Mouse (Mus musculus) kidney, postnatal 4 days (tissue): ENCODE data around the gene Pkd1.

Source experiments
- DNase-seq, 2 experiments: peaks; one replicate each; pipeline ENCODE4 v3.0.0; 2021; ENCODE audit warnings: mixed read lengths in 2 of 2

Gene Pkd1

DNA sequence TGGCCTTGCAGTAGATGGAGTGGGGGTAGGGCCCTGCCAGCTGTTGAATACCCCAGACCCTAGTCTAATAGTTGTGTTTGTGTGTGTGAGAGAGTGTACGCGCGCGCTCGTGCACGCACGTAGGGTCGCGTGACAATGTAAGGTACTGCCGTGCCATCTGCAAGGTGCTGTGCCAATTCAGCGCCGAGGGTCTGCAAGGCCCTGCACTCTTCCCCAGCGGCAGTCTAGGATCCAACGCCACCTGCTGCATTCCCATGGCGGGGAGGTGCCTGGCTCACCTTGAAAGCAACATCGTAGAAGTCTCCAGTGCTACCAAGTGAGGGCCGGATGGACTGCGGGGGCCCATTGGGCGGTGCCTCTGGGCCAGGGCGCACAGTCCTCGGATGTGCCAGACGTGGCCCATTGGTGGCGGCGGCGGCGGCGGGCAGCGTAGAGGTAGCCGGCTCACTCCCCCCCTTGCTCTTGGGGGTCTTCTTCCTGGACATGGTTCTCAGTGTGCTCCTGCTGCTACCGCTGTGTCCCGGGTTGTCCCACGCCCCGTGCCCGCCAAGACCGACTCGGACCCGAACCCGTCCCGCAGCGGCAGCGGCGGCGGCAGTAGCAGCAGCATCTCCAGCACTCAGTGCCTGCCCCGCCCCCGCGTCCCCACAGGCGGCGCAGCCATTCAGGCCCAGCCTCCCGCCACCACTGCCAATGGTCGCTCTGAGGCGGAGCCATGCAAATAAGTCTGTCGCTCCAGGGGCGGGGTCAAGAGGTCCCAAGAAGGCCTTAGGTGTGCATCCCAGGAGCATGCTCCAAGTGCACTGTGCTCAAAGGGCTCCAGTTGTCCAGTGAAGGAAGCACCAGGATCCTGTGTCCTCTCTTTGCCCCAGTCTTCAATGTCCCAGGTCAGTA lies 16.3 kb upstream of the Pkd1 start:
- peak; percentile 90 to 94 for DNase-seq

DNA sequence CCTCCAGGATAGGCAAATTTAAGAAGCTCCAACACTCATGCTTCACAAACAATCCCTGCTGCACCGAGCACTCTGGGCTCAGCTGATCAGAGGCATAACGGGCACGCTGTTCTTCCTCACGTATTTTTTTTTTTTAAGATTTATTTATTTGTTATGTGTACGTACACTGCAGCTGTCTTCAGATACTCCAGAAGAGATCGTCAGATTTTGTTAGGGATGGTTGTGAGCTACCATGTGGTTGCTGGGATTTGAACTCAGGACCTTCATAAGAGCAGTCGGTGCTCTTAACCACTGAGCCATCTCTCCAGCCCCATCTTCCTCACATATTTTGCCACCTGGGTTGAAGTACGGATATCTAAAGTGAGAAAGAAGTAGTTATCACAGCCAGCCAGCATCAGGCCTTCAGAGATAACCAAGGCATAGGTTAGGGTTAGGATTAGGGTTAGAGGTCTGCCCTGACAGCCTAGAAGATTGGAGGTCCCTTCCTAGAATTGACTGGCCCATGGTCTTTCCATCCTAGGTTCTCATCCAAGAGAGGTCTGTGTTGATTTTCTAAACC lies 15.4 kb upstream of the Pkd1 start, which contains the start of gene Rab26:
Rab26 (minus strand) TSS at position 51 of the 559 bp plus-strand sequence.
- DNase-seq: no peak

DNA sequence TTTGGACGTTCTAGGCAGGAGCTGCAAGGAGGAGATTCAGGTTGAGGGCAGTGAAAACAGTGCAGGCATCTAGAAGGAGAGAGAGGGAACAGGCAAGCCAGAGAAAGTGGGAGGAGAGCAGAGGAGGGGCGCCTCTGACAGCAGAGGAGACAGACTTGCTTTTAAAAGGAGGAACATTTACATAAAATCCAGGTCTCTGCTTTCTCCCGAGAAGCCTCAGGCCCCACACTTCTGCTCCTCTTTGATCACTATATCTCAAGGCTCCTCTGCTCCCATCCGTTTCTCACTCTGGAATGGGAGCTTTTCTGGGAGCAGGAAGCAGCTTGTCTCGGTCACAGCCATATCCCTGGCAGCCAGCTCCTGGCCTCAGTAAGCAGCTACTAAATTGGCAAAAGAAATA lies 14.3 kb upstream of the Pkd1 start:
- DNase-seq: no peak

DNA sequence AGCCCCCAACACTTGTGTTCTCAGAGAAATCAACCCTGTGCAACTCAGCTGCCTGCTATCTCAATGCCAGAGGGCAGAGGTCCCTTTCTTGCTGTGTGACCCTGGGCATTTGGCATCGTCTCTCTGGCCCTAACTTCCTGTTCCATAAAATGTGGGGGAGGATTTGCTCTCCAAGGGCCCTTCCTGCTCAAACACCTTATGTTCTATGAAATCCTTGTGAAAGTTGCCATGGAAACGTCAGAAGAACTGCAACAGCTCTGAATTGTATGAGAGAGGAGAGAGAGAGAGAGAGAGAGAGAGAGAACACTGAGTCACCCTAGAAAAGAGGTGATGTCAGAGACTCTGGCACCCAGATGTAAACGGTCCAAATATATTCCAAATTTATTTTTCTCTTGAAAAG lies 12.1 kb upstream of the Pkd1 start:
- DNase-seq: no peak

DNA sequence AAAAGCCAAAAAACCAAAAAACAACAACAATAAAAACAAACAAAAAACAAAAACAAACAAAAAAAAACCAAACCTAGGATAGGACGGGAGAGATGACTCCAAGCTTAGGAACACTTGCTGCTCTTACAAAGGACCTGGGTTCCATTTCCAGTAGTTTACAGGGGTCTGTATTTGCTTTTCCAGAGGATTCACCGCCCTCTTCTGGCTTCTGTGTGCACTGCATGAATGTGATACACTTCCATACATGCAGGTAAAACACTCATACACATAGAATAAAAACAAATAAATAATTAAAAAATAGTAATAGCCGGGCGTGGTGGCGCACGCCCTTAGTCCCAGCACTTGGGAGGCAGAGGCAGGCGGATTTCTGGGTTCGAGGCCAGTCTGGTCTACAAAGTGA lies 10.7 kb upstream of the Pkd1 start:
- peak; percentile 77 to 80 for DNase-seq

DNA sequence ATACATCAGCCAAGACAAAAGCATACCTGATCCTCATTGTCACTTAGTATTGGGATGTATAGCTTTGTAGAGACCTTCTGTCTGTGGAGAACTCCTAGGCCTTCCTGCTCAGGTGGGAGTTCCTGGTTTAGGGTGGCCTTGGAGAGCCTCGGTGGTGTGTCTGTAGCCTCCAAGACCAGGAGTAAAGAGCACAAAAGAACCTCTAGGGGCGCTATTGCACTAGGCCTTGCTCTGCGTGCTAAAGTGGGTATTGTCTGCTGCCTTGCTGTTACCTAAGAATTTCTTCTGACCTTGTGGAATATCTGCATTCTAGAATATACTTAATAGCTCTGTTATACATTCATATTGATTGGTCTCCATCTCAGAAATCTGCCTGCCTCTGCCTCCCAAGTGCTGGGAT lies 9.3 kb upstream of the Pkd1 start:
- peak; percentile 40 to 68 for DNase-seq

DNA sequence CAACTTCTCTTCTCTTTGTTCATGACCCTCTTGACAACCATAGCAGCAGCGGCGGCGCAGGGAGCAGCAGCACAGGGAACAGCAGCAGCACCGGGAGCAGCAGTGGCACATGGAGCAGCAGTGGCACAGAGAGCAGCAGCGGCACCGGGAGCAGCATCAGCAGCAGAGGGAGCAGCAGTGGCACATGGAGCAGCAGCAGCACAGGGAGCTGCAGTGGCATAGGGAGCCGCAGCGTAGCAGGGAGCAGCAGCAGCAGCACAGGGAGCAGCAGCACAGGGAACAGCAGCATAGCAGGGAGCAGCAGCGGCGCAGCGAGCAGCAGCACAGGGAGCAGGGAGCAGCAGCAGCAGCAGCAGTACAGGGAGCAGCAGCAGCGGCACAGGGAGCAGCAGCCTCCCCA lies 5.0 kb upstream of the Pkd1 start:
- peak in 1 of 2 experiments; percentile 21 for DNase-seq

DNA sequence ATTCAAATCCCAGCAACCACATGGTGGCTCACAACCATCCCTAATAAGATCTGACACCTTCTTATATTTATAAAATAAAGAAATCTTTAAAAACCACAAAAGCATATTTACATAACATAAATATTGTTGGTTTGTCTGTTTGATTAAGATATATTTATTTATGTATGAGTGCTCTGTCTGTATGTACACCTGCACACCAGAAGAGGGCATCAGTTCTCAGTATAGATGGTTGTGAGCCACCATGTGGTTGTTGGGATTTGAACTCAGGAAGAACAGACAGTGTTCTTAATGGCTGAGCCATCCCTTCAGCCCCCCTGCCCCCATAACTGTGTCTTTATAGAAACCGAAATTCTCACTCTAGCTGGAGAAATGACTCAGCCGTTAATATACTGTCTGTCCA lies 4.4 kb upstream of the Pkd1 start:
- DNase-seq: no peak

DNA sequence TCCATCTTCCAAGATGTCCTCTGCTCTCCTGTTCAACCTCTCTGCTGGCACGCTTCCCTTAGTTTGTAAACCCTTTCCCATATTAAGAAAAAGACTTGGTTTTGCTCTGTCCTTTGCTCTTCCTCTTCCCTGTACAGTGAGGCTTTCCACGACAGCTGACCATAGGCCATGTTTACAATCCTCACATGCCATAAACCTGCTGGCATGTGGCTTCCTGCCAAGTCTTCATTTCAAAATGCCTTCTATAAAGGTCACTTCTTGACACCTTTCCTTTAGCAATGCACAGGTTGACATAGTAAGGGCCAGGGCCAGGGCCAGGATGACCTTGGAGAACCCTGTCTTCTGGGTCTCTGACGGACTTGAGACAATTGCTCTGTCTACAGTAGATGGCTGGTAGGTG lies 3.4 kb upstream of the Pkd1 start:
- no peak for DNase-seq

DNA sequence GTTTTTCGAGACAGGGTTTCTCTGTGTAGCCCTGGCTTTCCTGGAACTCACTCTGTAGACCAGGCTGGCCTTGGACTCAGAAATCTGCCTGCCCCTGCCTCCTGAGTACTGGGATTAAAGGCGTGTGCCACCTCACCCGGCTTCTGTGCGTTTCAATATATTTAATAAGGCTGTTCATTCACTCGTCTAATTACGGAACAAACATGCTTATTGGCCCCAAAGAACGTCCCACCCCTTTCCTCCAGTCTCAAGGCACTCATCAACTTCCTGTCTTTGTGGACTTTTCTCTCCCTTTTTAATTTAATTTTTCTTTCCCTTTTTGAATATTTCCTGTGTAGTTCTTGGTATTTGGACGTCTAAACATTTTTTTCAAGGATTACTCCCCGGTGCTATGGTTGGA lies 1.2 kb upstream of the Pkd1 start:
- DNase-seq: peak in 1 of 2 experiments; percentile 40

DNA sequence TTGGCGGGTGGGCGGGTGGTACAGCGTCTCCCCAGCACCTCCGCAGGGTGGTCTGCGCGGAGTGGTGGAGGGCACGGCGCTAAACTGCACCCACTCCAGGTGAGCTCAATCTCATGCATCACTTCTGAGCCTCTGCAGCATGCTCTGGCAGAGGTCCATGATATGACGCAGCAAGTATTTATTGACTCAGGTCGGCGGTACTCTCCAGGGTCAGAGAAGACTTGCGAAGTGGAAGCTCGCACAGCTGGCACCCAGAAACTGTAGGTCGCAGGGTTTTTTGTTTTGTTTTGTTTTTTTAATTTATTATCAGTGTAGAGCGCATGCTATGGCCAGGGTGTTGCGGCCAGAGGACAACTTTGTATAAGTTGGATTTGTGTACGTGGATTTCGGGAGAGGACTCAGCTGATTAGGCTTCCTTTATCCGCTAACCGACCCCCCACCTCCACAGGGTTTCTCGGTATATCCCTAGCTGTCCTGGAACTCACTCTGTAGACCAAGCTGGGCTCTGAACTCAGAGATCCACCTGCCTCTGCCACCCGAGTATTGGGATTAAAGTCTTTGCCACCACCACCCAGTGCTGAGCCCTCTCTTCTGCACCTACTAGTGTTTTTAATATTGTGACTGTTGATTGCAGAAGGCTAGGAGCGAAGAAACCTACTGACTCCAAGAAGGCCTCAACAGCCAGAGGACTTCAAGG lies 565 bp upstream of the Pkd1 start:
- peak; percentile 63 to 72 for DNase-seq

DNA sequence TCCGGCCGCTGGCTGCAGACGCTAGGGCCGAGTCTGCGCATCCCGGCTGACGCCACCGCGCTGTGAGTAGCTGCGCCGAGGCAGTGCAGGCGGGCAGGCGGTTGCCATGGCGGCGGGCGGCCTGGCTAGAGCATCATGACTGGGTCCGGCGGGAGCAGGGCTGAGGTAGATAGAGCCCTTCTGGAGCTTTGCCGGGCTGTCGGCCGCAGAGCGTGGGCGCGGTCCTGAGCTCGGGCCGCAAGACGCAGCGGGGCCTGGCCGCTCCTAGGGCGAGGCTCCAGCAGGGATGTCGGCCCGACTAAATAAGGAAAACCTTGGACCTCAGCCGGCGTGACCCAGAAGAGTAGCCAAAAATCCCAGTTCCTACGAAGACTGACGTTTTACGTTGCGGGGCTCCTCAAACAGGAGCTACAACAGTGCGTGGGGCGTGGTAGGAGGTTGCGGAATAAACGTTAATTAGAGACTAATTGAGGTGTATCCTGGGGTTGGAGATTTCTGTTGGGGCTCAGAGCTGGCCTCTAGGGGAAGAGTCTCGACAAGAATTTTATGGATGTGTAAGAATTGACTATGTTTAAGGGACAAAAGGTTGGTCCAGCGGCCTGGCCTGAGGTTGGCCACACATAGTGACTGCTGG lies 899 bp downstream of the Pkd1 start:
- DNase-seq: peak; percentile 83 to 92

DNA sequence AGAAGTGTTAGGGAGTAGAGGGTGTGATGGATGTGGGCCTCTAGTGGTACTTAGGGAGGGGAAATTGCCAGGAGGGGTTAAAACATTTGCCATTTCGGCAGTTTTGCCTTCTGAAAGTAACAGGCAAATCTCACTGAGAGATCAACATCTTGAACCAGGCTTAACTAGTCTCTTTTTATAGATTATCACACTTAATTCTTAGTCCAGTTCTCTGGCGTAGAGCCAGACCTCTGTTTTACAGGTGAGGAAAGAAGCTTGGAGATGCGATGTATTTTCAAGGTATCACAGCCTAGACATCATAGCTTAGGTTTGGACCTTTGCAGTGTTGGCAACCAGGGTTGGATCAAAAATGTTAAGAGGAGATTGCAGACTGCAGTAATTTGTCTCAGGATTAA lies 1.4 kb downstream of the Pkd1 start:
- no peak for DNase-seq

DNA sequence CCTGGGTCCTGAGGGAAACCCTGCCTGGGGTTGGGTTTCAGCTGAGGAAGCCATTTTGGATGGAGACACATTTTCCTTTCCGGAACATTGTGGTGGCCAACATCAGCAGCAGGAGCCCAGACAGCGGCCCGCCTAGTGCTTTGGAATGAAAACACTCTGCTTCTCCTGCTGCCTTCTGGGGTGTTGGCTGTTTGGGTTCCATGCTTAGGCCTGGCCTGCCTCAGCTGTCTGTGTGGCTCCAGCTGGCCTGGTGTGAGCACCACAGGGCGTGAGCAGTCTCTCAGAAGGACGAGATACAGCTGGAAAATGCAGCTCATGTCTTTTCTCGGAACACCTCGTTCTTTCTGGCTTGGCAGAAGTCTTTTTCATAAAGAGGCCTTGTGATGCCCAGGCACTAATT lies 7.5 kb downstream of the Pkd1 start:
- no peak for DNase-seq

DNA sequence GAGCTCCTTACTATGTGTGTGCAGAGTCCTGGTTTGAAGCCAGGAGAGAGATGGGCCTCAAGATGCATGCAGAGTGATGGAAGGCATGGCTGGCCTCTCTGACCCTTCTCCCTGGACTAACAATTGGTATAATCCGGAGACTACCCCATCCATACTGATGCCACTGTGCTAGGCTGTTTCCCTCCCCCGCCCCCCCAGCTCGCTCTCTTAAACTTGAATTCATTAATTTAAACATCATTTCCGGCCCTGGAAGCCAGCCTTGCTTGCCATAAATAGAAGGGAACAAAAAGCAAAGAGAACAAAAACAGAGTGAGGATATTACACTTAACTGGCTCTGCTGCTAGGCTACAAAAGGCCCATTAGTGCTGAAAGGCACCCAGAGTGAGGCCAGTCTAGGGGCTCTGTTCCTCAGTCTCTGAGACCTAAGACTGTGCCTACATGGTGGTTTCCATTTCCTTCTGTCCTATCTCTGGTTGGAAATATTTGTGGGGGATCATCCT lies 9.0 kb downstream of the Pkd1 start:
- peak; percentile 48 to 59 for DNase-seq

DNA sequence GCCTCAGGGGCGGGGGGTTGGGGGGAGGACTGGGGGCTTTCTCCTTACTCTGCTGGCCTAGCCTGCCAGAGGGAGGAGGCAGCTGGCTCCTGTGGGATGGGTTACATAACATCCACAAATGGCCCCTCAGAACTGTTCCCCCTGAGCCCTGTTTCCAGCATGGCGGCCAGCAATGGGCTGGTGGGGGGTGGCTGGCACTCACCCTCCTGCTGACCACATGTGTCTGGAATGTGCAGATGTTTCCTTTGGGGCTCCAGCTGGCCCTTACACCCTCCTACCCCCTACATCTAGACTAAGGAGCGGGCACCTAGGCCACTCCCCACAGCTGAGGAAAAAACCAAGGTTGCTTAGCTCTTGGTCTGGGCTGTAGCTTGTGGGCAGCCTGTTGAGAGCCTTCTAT lies 9.5 kb downstream of the Pkd1 start:
- peak; percentile 29 to 52 for DNase-seq

DNA sequence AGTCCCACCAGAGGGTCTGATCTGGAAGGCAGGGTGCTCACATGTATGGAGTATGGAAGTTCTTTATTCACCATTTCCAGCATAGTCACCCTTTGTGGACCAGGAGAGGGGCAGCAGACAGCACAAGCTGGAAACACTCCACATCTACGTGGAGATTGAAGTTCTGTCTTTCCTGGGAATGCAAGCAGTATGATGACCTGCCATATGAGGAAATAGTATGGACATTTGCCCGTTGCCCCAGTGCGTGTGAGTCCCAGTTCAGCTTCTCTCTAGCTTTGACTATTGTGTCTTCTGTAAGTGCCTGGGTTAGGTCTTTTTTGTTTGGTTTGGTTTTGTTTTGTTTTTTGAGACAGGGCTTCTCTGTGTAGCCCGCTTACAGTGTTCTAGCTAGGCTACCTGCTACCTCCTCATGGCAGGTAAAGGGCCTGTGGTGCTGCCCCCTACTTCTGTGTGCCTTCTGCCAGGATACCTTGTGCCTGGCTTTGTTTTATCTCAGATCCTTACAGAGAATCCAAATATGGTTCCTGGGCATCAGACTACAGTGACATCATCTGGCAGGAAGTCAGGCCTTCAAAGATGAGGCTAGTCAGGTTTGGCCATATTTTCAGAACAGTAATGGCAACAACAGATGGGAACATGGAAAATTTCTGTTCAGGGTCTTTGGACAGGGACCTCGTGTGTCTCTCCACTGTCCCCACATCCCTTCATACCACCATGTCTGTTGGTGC lies 10.8 kb downstream of the Pkd1 start:
- no peak for DNase-seq

DNA sequence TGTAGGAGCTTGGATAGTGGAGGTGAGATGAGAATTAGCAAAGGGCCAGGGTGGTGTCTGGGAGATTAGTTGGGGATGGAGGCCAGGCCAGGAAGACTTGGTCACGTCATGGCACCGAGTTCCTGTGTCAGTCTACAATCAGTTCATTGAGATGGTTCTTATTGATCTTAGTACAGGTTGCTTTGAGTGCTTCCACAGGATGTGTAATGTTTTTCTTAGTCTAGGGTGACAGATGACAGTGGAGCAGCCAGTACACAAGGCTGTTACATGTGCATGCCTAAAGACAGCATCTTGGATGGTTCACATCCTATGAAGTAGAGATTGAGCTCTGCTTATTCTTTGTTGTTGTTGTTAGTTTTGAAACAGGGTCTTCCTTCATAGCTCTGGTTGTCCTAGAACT lies 12.0 kb downstream of the Pkd1 start:
- no peak for DNase-seq

DNA sequence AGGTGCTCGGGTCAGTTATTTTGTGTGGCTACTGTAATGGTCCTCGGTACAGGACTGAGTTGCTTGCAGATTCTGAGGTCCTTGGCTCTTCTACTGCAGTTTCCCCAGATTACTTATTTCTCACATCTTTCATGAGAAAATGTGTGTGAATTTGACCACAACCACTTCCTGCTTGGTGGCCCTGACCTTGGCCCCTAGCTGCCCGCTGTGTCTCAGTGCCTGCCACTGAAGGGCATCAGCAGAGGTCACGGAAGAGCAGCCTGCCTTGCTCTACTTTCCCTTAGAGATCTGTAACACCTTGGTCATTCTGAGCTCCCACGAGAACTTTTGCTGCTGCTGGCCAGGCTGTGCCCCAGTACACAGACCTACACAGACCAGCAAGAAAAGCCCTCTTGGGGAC lies 14.0 kb downstream of the Pkd1 start:
- DNase-seq: no peak

DNA sequence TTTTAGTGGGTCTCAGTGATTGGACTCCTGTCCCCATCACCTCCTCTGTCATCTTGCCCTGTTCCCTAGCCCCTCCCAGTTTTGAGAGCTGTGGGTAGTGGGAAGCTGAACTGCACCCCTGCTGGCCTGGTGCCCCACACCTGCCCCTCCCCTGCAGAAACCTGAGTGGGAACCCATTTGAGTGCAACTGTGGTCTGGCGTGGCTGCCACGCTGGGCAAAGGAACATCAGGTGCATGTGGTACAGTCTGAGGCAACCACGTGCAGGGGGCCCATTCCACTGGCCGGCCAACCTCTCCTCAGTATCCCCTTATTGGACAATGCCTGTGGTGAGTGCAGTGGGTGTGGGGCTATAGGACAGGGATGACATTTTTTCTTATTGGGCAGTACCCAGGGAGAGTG lies 14.8 kb downstream of the Pkd1 start:
- DNase-seq: no peak

DNA sequence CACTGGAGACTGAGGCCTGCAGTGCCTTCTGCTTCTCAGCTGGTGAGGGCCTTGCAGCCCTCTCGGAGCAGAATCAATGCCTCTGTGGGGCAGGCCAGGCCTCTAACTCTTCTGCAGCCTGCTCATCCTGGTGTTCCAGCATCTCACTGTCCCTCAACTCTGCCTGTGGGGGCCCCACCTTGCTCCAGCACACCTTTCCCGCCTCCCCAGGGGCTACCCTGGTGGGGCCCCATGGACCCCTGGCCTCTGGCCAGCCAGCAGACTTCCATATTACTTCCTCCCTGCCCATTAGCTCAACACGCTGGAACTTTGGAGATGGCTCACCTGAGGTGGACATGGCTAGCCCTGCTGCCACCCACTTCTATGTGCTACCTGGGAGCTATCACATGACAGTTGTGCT lies 15.5 kb downstream of the Pkd1 start:
- DNase-seq: no peak

DNA sequence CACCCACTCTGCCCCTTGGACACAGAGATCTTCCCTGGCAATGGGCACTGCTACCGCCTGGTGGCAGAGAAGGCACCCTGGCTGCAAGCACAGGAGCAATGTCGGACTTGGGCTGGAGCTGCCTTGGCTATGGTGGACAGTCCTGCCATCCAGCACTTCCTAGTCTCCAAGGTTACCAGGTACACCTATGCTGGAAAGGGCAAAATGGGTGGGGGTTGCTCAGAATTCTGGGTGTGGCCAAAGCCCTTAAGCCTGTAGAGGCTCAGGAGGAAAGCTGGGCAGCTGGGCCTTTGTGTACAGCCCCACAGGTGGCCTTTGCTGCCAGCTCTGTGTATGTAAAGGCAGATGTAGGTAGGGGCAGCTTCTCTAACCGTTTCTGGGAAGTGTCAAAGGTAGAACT lies 16.2 kb downstream of the Pkd1 start:
- no peak for DNase-seq
